Mouse (Mus musculus): ENCODE data around the gene Fbxo44. TPM values are rescaled to one million over a fixed set of nuclear protein-coding genes. Genes with fewer than 3 reads are reported as not detected.

Gene Fbxo44
- 2.4 TPM for polyA plus RNA-seq (2017; shearing (Covaris generic))

DNA sequence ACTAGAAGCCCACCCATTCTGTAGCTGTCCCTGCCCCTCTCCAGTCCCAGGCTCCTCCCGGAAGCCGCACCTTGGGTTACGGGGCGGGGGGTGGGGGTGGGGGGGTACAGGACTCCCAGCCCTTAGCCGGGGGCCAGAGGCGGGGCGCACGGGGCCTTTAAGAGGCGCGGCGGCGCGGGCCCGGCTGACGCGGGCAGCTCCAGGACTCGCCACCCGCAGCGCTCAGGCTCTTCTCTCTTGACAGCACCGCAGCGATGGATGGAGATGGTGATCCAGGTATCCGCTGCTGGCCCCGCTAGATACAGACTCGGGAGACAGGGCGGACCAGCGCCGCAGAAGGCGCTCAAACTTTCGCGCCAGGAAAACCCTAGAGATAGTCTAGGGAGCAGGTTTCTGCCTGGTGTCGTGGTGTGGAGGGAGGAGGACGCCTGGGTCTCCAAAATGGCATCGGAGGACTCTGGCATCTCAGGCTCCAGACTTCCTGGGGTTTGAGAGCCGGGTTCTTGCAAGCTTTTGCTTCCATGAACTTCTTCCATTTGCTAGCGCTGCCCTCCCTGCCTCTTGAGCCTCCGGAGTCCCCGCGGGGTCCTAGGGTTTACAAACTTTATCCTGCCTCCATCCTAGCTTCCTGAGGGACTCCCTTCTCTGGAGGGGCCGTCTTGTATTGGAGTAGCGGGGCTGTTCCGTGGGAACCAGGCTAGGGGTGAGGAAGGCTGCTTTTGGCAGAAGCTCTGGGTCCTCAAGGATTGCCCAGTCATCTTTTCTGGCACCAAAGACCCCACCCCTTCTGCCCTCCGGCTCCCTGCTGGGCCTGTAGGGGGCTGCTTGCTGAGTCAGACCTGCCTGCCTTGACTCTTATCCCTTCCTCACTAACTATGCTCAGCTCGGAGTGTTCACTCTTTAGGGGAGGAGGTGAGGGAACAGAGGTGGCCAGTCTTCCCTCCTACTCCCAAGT lies at the start of gene Fbxo44, which contains the start of gene Fbxo2:
Gene Fbxo44 (minus strand): TSS at position 47 of the 955 bp plus-strand sequence.
Gene Fbxo2 (plus strand): TSS at position 186 of the 955 bp plus-strand sequence.

DNA sequence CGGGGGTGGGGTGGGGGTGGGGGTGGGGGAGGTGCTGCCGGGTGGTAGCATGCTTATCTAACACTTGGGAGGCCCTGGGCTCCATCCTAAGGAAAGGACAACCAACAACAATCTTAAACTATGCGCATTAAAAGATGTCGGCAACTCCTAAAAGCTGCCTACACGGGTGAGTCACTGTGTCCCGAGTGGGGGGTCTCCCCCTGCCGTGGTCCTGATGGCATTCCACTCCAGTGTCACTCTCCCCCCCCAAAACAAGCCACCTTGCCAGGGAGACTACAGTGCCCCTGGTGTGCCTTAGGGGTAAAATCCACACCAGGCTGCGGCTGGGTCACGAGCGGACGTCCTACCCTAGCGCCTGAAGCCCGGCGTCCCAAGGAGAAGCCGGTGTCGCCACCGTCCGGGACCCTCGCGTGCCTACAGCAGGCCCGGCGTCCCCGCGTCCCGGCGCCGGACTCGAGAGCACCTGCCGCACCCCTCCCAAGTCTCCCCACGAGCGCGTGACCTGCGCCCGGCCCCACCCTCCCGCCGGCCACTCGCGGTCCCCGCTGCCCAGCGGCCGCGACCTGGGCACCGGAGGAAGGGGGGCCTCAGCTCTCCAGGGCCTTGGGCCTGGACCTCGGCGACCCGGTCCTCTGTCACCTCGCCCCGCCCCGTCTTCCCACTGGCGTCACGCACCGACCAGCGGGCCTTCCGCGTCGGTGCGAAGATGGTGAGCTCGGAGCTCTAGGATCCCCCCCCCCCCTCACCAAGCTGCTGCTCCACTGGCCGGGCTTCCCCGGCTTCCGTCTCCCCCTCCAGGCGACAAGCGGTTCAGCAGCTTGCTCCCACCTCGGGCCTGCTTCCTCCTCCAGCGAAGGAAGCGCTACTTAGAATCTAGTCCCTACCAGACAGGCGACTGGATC lies 8.8 kb downstream of the Fbxo44 start, which contains the start of gene Fbxo6:
Gene Fbxo6 (minus strand): TSS at position 874 of the 902 bp plus-strand sequence.

DNA sequence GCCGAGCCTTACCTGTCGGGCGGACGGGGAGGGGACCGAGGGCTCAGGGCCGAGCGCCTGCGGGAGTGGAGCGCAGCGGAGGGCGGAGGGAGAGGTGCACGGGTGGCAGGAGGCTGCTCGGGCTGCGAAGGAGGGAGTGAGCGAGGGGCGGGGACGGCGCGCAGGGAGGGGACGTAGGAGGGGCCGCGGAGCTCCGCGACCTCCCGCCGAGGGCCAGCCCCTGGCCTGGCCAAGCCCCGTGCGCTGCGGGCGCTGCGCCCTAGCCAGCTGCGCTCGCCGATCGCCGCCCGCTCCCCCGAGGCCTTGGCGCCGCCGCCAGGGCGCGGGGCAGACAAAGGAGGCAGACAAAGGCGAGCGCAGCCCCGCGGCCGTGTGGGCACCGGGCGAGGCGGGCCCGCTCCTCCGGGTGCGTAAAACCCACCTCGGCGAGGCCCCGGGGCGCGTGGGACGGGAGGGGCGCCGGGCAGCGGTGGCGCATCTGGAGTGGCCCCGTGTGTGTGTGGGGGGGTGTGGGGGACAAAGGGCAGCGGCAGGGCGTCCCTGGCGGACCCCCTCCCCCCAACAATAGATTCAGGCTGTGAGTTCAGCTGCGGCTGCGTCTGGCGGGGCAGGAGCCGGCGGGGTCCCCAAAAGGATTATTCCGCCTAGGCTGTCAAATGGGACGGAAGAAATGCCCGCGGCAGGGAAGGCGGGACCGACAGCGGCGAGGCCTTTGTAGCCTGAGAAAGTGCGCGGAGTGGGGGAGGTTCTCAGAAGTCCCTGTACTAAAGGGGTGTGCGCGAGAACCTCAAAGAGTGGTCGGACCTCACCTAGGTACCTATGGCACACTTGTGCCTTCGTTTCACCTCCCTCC lies 29.5 kb downstream of the Fbxo44 start, which contains the start of gene Draxin:
Gene Draxin (minus strand): TSS at position 138 of the 853 bp plus-strand sequence.

DNA sequence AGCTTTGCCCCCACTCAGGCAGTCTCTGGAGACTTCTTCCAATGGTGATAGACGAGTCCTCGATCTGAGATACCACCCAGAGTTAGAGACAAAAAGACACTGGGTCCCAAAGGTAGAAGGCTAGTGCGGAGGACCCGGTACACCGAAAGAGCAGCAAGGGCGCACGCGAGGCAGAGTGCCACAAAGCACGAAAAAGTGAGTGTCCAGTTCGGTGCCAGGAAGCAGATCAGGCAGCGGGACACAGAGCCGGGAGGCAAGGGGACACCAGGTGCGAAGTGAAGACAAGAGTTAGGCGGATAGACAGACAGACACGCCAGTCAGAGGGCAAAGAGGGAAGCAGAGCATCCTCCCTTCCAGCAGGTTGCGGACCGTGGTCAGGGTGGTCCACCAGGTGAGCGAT lies 30.1 kb downstream of the Fbxo44 start, which contains the start of gene Mad2l2:
Gene Mad2l2 (plus strand): TSS at position 252 of the 400 bp plus-strand sequence.

Other genes with a start within 250 kb of the Fbxo44 start
- 8.2 TPM for gene Plod1, start 223.7 kb downstream of the Fbxo44 start, polyA plus RNA-seq (2017; shearing (Covaris generic))
- gene 2510039O18Rik, start 219.6 kb downstream of the Fbxo44 start, polyA plus RNA-seq (2017; shearing (Covaris generic)): 92.5 TPM
- gene Nppb, start 174.7 kb downstream of the Fbxo44 start, polyA plus RNA-seq (2017; shearing (Covaris generic)): not detected
- gene Nppa, start 159.8 kb downstream of the Fbxo44 start, polyA plus RNA-seq (2017; shearing (Covaris generic)): not detected
- 12.6 TPM for gene Clcn6, start 121.7 kb downstream of the Fbxo44 start, polyA plus RNA-seq (2017; shearing (Covaris generic))
- gene Mthfr, start 121.4 kb downstream of the Fbxo44 start, polyA plus RNA-seq (2017; shearing (Covaris generic)): 24.7 TPM
- 13.5 TPM for gene Agtrap, start 72.5 kb downstream of the Fbxo44 start, polyA plus RNA-seq (2017; shearing (Covaris generic))
- gene Mad2l2, start 30.1 kb downstream of the Fbxo44 start, polyA plus RNA-seq (2017; shearing (Covaris generic)): 38.1 TPM
- not detected for gene Draxin, start 29.8 kb downstream of the Fbxo44 start, polyA plus RNA-seq (2017; shearing (Covaris generic))
- 18.9 TPM for gene Fbxo6, start 8.3 kb downstream of the Fbxo44 start, polyA plus RNA-seq (2017; shearing (Covaris generic))
- gene Fbxo2, start 139 bp upstream of the Fbxo44 start, polyA plus RNA-seq (2017; shearing (Covaris generic)): not detected
- not detected for gene Disp3, start 127.5 kb upstream of the Fbxo44 start, polyA plus RNA-seq (2017; shearing (Covaris generic))